Mouse (Mus musculus) left cerebral cortex, postnatal 10 days (tissue): ENCODE measurements around the gene Kalrn. TPM values are rescaled to one million over a fixed set of nuclear protein-coding genes. Genes with fewer than 3 reads are reported as not detected.

Source experiments
- DNase-seq, 2 experiments: peaks; one replicate each; pipeline ENCODE4 v3.0.0; 2021 to 2022; ENCODE audit warnings: low spot score in 2 of 2, mixed read lengths in 1 of 2; ENCODE audit errors: extremely low spot score in 1 of 2
- intact Hi-C: fragments of 180-260 bp; cut with DNase I; formaldehyde crosslinking; loops from one replicate; pipeline ENCODE4 v1.15.1; 2025
- total RNA-seq, 2 experiments: library from RNA; stranded (reverse); gene quantifications; 2 replicates each; pipeline ENCODE4 v1.2.3; 2021

The Kalrn gene
- total RNA-seq, 2 experiments from 2014 or later = 318 to 335 TPM

DNA sequence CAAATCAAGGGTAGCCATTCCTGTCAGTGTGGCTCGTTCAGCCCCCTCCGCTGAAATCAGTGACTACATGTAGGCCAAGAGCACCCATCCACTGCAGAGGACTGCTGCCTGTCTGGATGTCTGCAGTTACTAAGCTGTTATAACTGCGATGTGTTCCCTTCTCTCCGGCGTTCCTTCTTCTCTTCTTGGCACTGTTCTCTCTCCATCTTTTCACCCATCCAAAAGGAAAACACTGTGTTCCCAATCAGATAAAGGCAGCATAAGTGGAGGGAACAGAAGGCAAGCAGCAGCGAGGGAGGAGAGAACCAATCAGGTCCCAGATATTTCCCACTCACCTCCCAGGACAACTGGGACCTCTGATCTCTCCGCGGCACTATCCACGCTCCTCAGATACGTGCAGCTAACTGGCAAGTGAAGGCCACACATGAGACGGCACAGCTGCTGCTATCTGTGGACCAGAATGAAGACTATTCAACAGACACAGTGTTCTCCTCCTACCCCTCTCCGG lies 56.4 kb downstream of the Kalrn start:
- DNase-seq = peak in 1 of 2 experiments; percentile 36
- intact Hi-C loops = no loop called here

DNA sequence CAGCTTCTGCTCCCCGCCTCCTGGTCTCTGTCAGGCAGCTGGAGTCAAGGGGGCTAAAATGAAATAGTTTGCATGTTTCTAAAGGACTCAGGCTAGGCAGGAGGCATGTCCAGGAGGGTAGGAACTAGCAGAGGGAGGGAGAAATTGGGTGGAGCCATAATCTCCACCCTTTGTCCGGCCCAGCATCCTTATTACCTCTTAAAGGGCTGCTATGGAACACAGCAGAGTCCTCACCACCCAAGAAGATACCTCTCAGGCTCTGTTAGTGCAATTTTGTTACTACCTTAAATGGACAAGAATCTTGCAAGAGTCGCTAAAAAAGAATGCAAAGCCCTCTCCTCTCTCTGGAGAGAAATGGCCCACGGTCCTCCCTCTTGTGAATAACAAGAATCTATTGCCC lies 57.8 kb downstream of the Kalrn start:
- no peak for DNase-seq
- intact Hi-C loops = no loop called here

DNA sequence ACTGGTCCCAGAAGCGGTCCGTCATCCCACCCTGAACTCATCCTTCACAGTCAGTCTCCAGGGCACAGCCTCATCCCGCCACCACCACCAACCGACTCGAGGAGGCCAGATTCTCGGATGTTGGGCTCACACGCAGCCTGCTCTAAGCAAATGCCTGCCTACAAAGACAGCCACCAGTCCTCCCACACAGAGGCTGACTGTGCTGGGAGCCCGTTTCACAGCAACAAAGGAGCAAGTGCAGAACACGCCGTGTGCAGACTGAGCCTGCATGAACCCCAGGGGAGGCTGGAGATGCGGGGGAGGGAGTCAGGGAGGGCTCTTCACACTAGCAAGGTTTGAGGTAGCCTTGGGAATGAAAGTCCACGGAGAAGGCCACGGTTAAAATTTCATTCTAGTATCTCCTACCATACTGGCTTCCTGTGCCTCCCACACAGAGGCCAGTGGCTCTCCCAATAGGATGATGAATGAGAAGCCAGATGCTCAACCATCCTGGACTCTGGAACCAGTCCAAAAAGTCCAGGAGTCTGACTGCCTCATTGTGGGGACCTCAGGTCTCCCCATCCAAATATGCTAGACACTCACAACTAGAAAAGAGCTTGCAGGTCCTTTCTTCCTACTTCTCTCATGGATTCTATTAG lies 59.3 kb downstream of the Kalrn start:
- intact Hi-C loops = no loop called here
- peak; percentile 59 to 62 for DNase-seq

DNA sequence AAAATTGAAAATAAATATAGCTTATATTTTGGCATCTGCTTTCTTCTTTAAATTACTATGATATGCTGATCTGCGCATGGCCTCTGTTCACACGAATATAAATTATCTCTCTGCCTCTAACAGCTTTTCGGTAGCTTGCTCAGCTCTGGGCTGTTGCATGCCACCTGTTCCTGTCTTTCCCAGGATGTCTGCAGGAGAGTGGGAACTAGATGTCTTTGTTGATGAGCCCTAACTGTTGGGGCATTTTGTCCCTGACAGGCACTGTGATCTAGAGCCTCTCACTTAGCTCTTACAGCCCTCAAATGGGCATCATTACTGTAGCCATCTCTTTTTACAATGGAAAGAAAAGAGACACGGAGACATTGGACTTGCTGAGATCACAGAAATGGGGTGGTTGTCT lies 61.0 kb downstream of the Kalrn start:
- DNase-seq = no peak
- intact Hi-C loops = no loop called here

DNA sequence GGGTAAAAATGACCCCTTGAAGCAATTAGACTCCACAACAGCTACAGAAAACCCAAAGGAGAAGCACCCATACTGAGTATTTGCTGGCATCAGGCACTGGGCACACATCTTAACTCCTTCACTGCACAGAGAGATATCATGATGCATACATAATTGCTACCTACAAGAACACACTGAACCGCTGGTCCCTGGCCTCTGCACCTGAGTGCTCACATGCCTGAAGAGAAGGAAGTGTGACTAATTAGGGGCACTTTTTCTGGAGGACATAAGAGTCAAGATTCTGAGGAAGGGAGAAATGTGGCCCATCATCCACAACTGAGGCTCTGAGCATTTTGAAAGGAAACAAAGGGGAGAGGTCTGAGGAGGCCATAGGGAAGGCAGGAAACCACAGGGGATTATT lies 65.2 kb downstream of the Kalrn start:
- no peak for DNase-seq
- intact Hi-C loops = no loop called here

DNA sequence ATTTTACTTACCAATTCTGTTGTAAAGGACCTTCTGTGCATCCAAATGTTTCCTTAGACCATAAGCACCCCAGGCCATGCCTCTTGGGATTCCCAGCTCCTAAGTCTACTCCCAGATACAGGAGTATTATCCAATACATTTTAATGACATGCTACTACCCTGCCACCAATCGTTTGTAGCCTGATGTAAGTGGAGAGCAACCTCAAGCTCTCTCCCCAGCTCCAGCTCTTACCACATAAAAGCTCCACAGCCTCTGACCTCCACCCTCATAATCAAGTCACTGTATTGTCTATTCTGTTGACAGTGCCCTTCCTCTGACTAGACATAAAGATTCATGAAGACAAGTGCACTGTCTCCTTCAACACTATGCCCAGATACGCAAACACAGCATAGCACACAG lies 67.3 kb downstream of the Kalrn start:
- intact Hi-C loops = no loop called here
- DNase-seq = no peak

DNA sequence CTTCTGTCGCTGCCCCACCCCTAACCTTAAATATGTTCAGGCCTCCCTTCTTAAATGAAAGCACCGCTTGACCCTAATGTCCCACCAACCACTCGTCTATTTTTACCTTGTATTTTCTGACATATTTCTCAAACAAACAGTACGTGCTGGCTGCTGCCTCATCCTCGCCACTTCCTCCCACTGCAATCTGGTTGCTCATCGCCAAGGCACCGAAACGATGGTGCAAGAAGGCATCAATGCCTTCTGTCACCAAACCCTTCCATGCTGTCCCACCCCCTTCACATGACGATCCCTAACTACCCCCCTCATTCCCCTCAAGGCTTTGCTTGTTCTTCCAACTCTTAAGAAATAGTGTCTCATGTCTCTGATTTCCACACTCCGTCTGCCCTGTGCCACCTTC lies 69.1 kb downstream of the Kalrn start:
- intact Hi-C loops = no loop called here
- no peak for DNase-seq

DNA sequence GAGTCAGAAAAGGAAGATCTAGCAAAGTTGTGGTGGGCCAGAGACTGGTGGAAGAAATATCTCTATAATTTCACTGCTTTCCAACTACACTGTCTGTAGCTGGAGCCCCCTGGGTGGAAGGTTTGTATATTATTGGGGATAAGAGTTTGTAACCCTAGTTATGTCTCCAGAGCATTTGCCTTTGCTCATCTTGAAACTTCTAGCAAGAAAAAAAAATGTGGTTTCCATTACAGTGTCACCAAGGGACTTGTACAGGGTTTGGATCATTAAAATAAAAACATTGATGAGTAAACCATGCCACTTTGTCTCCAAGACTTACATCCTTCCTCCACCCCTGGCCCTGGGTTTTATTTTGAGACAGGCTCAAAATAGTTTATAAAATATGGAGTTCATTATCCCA lies 71.2 kb downstream of the Kalrn start:
- no peak for DNase-seq
- intact Hi-C loops = no loop called here

DNA sequence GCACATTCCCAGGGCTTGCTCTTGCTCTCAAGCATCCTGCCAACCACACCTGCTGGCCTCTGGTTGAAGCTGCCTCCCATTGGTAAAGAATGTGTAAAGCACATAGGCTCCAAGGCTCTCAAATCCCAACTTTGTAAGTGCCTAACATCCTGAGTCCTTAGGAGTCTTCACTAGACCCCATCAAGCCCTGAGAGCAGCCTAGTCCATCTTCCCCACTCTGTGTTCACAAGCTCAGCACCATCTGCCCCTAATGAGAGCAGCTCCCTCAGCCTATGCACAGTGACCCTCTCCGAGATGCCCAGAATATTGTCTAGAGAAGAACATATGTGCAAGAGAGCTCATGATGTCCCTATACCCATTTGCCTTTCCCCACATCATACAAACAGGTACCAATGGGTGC lies 78.6 kb downstream of the Kalrn start:
- intact Hi-C loops = no loop called here
- no peak for DNase-seq

DNA sequence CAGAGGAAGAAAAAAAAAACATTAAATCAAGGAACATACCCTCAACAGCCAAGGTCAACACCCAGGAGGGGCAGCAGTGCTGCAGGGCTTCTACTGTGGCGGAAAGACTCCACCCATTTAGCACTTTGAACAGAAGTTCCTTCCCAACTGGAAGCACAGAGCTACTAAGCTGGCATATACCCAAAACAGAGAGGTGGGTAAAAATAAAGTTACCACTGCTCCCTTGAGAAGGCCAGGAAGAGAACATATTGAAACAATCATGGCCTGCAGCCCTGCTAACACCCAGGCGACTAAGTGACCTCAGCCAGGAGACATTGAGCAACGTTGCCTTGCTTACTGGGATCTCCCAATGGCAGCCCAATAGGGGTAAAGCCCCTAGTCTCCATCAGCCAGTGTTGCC lies 79.4 kb downstream of the Kalrn start:
- intact Hi-C loops = no loop called here
- DNase-seq = no peak

DNA sequence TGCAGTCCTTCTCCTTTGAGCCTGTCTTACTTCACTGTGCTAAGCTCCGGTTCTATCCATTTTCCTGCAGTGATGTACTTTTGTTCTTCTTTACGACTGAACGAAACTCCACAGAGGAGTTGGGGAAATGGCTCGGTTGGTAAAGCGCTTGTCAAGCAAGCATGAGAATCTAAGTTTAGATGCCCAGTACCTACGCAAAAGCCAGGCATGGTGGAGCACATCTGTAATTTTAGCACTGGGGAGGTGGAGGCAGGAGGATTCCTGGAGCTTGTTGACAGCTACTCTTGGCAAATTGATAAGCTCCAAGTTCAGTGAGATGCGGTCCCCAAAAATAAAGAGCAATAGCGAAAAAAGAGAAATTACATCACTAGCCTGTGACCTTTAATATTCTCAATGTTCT lies 82.1 kb downstream of the Kalrn start:
- intact Hi-C loops = no loop called here
- DNase-seq = no peak

DNA sequence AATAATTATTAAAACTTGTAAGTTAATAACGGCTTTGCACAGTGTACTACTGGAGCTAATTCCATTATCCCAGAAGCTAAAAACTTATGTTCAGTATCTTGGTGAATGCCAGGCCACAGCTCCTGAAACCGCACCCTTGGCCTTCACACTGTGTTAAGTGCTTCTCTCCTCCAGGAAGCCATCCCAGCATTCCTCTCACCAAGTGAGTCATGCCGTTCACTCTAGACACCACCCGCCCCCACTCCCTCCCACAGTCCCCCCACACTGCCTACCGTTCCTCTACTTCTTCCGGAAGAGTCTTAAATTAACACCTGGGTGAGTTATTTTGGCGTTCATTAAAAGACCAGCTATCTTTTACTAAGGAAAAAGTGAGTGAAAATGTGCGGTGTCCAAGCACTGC lies 82.8 kb downstream of the Kalrn start:
- intact Hi-C loops = no loop called here
- DNase-seq = no peak

DNA sequence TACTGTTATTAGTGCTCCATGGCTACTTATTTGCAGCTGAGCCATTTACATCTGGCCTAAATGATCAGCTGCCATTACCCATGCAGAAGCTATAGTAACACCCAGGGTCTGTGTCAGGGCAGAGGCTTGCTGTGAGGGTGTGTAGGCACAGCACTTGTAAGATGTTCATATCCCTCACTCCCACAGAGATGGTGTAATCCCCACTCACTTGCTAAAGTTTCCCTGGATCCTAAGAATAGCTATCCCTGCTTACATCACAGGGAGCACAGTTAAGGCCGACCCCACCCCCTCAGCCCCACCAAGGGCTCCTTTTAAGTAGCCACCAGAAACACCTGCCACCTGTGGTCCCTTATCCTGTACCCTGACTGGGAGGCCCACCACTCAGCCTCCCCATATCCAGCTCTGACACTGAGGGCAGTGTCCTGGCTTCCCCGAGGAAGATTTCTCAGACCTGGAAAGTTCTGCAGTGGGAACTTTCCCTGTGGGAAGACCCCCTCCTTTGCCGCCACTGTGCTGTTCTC lies 83.5 kb downstream of the Kalrn start:
- DNase-seq = no peak
- intact Hi-C loops = no loop called here

DNA sequence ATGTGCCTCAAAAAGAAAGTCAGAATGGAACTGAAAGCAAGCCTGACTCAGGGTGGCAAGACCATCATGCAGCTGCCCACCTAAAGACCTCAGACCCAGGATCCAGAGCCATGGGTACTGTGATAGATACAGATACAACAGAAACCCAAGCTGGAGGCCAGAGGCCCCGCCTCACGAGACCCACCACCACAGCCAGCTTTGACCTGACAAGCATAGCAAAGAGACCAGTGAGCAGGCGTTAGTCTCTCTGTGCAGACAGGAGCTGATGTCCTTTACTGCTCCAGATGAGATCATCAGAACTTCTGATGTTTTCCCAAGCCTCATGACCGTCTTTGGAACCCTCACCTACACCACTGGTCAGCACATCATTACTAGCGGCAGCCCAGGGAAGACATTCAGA lies 85.5 kb downstream of the Kalrn start:
- intact Hi-C loops = no loop called here
- DNase-seq = no peak

DNA sequence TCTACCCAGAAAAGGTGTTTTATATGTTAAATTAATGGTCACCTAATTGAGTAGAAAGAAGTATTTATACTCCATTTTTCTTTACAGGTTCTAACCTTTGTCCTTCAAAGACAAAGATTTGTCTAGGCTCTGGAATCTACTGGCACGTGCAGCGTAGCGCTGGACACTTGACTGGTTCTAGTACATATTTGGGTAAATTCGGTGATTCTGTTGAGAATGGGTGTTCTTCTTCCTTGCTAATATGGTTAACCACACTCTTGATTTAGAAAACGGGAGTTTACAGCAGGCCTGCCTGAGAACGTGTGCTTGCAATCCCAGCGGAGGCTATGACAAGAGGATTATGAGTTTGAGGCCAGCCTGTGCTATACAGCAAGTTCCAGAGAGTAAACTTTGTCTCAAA lies 86.1 kb downstream of the Kalrn start:
- intact Hi-C loops = no loop called here
- DNase-seq = no peak

DNA sequence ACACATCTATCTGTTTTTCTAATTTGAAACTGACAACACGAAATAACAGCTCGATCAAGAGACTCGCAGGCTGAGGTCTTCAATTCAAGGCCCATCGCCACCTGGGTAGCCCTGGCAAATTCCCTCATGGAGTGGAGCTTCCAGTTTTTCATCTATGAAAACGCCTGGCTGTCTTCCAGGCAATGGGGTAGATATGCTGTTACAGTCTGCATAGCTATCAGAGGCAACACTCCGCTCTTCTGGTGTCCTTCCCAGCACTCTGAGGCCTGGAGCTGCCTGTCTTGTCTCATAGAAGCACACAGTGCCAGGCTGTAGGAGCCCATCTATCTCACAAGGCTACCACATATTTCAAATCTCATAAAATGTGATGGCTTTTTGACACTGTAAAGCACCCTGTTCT lies 87.8 kb downstream of the Kalrn start:
- no peak for DNase-seq
- intact Hi-C loops = no loop called here

DNA sequence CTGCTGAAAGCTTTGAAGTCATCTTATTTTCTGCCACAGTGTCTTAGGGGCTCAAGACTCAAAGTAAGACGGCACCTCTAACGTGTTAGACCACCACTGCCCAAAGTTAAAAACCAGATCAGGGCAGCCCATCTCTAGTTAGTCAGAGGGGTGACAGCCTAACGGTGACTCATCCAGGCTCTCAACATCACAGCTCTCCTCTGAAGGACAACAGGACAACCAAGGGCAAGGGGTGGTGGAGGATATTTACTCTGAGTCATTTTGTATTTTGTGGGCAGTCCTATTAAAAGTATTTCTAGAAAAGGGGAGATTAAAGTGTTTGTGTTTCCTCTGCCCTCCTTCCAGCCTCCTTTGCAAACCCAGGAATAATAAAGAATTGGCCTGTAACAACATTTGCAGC lies 88.4 kb downstream of the Kalrn start:
- intact Hi-C loops = no loop called here
- DNase-seq = no peak

DNA sequence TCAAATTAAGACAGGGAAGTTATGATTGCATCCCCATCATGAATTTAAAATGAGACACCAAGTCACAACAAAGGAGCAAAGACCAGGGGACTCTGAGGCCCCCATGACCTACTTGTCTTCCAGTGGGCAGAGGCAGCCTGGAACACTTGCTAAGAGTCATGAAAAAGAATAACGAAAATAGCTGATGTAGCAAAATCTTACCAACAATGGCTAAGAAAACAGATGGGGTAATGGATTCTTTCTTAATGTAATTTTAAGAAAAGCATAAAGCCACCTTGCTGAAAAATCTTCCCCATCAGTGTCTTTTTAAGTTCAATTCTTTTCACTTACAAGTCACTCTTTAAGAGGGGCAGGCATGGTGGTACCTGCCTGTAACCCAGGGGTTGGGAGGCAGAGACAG lies 89.1 kb downstream of the Kalrn start:
- no peak for DNase-seq
- intact Hi-C loops = no loop called here

DNA sequence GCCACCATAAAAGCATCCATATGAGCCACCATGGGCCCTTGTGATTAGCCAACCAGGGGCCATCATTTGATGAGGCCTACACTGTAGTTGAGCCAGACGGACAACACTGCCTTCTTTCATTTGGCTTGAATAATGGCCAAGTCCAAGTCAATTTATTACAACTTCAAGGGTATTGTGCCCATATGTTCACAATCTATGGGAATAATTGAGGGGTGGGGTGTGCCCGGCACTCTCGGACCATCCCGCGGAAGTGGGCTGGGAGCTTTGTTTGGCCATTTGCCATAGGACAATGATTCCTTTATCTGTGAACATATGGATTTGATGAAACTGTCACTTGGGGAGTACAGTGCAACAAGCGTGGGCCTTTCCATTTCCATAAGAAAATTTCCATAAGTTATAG lies 89.6 kb downstream of the Kalrn start:
- intact Hi-C loops = no loop called here
- DNase-seq = no peak

DNA sequence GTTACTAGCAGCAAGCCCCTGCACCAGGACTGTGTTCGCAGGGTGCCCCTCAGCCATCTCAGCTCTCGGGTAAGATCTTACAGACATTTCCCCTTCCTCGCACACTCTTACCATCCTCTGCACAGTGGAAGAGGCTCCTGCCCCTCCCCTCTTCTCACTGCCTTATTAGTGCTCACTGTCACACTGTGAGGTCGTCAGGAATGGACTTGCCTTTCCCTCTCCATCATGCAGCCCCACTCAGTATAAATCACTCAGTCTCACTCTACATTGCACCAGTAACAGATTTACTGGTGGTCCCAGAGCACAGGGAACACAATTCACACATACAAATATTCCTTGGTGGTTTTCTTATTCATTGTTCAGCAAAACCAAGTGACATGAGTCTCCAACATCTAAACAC lies 98.6 kb downstream of the Kalrn start:
- intact Hi-C loops = no loop called here
- no peak for DNase-seq

DNA sequence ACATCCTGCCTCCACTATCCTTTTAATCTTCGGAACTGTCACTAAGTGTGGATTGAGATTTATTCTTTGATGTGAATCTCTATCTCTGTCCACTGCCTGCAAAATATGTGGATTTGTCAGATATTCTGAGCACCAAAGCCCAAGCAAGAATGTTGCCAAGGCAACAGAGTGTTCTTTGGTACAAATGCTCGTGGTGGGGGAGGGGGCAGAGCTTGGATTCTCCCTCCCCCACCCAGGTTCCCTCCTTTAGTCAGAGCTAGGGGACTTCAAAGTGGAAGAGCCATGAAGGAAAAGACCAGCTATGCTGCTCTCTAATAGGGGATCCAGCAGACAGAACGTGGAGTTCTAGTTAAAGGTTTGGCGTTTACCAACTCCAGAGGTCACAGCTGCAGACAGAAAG lies 99.4 kb downstream of the Kalrn start:
- DNase-seq = peak; percentile 47 to 51
- intact Hi-C loops = no loop called here
